Mouse (Mus musculus) heart, adult 9 months (tissue): ENCODE measurements at regions not wholly inside any gene's neighbourhood (a gene's known extent, or its start where the extent isn't known, plus 50 kb on each side); places are given as distances from the start of the nearest gene placed in this dataset.

Experiments
- DNase-seq, 2 experiments: peaks; one replicate each; pipeline ENCODE4 v3.0.0; 2022; ENCODE audit warnings: low spot score in 2 of 2

DNA sequence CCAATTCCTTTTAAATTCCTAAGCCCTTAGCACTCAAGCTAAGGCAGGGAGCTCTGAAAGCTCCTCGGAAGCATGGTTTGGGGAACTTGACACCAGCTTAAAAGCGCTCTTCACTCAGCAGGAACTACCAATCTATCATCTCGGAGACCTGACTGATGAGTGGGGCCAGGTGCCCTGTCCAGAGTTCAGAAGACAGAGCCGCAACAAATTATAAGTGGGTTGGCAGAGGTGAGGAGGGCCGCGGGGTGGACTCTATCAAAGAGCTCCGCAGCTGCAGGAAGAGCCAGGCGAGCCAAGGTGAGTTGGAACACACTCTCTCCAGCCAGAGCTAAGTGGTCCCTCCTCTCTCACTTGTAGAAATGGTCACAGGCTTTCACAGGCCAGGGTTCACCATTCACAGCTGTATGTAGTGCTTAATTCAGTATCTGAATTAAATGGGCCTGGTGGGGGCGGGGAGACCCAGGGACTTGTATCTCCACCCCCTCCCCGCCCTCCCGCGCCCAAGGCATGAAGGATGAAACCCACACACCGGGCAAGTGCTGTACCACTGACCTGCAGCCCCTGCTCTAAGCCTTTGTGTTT, 180.8 kb downstream of the Stim2 start:
- no peak for DNase-seq

DNA sequence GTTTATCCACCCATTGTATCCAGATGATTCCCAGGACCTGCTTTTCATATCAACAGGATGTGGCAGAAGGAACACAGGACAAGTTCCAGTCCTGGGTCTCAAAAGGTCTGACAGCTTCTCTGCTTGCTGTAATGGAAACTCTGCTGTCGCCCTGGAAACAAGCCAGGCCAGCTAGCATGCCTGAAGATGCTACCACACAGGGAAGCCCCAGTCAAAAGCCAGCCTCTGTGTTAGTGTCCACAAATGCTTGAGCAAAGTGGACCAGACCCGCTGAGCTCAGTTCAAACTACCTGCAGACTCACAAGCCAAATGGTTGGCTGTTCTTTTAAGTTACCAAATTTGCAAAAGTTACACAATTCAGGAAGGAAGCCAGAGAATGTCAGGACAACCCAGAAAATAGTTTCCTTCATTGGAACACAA, 181.9 kb downstream of the Stim2 start:
- DNase-seq = peak; percentile 76 to 79

DNA sequence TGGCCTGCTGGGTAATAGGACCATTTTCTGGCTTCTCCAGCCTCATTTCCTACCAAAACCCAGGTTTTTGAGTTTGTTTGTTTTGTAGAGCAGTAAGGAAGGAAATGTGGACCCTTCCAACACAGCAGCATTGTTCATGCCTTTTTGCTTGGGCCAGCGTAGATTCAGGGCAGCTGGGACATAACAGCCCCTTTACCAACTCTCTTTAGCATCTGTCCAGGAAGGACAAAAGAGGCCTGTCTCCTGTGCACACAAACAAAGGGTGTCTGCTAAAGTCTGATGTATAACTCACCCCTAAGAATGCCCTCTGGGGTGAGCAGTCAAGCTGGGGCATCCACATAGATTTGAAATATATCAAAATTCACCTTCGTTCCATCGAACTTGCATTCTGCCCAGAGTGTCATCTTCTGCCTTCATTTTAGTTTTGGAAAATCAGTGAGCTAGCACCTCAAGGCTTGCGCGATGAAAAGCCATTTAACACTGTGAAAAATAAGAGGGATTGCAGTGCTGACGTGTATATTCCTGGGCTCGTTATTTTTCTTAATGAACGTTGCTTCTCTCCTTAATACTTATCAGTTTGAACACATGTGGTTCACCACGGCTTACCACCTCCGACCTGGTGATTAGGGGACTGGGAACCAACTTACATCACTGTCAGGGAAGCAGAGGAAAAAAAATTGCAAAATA, 182.5 kb downstream of the Stim2 start:
- no peak for DNase-seq

DNA sequence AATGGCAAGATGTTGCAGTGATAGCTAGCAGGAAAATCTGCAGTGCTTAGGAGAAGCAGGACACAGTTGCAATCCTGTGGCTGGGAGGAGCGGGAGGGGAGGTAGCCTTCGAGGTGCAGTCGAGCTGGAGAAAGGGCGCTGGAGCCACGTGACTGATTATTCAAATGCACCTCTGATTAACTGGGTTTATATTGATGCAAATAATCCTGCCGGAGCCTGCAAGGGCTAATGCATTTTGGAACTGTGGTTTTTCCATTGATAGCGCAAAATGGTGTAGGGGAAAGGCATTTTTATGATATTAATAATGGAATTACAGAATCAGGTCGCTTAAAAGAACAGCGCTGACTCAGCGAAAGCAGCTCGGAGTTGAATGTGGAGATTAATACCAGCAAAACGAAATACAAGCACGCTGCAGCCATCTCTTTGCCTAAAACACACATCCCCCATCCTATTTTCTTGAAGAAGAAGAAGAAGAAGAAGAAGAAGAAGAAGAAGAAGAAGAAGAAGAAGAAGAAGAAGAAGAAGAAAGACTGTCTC, 183.1 kb downstream of the Stim2 start:
- no peak for DNase-seq

DNA sequence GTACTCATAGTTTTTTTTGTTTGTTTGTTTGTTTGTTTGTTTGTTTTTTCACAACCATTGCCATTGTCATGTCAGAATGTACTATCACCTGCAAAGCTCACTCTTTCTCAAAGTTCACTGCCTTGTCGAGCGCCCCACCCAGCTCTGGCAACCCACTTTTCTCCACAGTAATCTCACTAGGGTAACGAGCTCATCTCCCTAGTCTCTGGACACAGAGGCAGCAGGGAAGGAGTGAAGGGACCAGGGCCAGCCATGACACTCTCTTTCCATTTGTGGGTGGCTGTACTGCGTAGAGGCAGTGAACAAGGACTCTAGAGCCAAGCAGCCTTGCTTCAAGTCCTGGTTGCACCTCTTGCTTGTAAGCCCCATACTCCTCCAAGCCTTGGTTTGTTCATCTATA, 184.5 kb downstream of the Stim2 start:
- no peak for DNase-seq

DNA sequence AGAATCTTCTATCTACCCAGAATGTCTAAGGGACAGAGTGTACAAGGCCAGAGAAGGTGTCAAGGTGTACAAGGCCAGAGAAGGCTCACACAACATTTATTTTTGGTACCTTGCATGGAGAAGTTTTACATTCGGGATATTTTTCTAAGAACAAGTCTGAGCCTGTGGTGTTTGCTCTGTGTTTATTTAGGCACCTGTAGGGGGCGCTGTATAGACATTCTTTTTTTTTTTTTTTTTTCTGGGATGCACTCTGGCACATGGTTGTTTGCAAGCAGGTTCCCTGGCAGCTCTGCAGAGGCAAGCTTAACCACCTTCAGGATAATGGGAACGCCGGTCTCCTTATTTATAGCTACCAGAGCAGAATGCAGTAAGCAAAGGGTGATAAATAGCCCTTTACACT, 187.4 kb downstream of the Stim2 start:
- DNase-seq = no peak

DNA sequence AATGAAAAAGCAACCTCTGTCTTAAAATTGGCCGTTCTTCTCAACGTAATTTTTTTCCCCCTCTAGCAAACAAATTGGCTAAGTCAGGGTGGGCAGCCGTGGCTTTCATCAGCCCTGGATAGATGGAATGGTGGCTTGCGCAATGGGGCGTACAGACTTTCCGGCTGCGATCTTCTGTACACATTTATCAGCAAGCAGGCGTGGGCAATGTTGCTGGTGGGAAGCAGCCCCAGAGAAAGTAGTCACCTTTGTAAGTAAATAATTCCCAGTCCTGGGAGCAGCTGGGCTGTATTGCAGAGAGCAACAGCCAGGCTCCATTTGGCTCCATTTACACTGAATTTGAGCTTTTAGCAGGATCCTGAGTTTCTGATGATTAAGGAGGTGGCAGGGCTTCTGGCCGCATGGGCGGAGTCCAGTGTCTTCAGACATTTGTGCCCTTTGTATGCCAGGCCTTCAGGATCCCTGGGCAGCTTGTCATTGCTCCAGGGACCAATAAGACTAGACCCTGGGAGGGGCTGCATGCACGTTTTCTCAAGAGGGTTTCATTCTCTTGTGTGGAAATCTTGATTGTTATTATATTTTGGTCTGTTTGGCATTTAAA, 187.9 kb downstream of the Stim2 start:
- DNase-seq = no peak

DNA sequence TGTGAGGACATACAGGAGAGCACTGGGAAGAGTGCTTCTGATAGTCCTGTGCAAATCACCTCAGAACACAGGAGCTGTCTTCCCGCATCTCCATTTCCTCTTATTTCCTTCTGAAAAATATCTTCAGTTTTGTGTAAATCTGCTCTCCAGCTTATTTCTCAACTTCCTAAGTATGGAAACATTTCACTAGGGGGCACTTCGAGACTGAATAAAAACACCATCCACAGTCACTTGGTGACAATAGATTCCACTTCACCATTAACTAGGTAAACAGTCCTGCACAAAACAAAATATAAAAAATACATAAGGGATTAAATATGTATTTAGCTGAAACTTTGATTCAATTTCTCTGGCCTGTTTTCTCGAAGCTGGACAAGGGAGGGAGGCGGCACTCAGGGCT, 193.4 kb downstream of the Stim2 start:
- no peak for DNase-seq

DNA sequence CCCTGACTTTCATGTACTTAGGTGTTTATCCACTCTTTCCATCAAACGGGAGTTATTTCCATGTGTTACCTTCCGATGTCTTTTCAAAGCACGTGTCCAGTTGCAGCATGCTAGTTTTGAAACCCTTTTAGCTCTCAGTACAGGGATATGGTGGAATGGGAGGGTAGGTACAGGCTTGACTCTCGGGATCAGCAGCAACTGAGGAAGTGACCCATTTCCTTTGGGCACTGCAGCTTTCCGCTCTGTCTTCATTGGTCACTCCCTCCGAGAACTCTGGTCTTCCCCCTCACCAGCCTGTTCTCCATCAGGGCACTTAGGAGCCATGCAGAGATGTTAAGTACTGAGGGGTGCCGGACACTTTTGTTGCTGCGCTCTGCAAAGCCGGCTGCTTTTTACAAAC, 196.5 kb downstream of the Stim2 start:
- no peak for DNase-seq

DNA sequence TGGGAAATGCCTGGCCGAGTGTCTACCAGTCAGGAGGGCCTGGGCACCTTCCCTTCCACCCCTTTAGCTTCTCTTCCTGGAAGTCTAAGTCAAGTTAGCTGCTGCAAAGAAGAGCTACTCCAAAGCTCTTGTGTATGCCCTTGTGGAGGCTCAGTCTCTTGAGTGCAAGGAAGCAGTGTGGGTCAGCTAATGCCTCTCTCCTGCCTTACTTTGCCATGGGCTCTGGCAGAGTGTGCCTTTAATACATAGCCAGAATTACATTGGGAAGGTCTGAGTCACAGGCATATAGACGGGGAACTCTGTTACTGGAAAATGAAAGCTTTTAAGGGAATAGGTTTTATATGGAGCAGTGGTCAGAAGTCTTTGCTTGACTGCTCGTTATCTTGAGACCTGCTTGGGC, 201.7 kb downstream of the Stim2 start:
- DNase-seq = no peak

DNA sequence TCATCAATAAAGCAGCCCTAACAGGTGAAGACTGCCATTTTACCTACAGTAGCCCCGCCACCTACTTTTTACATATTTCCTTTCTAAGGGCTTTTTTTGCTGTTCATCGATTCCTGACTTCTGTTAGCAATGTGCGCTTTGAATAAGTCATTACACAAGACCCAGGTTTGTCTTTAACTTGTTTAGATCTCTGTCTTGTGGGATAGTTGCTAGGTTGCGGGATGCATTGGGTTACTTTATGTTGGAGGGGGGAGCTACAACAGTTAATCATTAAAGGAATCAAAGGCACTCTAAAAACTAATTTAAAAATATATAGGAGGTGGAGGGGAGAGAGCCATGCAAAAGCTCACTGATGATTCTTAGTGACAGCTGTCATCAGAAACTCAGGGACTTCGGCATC, 202.3 kb downstream of the Stim2 start:
- DNase-seq = no peak

DNA sequence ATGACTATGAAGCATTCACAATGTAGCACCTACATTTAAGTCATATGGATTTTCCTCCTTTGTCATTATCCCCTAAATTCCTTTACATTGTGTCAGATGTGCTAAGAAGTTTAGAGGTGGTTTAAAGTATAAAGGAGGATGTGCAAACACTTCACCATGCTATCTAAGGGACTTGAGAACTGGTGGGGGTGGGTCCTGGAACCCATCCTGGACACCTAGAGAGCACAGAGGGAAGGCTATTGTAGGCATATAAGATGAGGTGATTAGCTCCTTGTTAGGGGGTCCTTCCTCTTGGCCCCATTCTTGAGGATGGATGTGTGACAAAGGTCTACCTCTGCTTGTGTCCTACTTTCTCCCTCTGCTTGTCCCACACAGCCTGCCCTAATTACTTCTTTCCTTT, 213.2 kb downstream of the Stim2 start:
- no peak for DNase-seq

DNA sequence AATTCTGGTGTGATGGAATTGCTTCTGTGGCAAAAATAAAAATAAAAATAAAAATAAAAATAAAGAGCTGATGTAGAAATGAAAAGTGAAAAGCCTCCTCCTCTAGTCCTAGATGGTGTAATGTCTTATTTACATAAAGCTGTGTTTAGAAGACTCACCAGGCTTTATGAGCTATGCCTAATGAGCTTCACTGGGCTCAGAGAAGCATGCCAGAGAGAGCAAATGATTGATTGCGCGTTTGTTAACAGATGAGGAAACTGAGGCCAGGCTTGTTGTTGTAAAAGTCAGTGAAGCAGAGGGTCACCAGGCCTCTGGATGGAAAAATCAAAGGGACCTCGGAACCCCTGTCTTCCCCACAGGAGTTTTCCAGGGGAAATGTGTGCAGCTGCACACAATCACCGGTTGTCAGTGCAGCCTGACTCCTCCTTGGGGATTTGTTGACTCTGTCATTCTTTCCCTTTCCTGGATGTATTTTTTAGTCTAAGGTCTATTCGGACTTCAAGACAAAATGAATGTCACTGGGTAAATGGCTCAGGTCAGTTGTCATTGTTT, 213.8 kb downstream of the Stim2 start:
- DNase-seq = no peak

DNA sequence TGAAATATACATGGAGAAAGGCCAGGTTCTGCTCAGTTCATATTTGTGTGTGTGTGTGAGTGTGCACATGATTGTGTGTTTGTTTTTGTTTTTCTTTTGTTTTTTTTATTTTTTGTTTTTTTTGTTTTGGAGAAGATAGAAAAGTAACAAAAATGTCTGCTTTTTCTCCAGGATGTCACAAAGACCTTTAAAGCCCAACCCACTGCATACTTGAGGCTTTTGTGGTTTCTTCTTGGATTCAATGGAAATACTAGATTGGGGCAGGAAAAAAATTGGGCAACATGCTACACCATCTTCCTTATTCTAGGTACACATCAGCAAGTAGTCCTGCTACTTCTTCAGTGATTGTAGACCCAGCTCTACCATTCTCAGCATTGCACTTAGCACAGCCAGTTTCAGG, 226.7 kb downstream of the Stim2 start:
- no peak for DNase-seq

DNA sequence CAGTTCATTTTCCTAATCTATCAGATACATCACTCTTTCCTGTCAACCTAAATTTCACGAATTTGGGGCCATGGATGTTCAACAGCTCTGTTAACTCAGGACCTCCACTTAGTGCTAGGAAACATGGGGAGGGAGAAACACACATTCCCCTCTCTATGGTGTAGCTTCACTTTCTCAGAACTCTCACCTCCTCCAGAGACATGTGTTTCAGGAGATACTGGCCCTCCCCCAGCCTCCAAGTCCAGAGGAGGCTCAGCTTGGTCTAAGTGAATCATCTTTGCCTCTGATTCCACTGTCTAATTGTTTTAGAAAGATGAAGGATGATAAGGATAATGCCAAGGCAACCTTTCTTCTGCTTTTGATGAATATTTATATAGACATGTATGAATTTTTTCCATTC, 236.3 kb downstream of the Stim2 start:
- no peak for DNase-seq

DNA sequence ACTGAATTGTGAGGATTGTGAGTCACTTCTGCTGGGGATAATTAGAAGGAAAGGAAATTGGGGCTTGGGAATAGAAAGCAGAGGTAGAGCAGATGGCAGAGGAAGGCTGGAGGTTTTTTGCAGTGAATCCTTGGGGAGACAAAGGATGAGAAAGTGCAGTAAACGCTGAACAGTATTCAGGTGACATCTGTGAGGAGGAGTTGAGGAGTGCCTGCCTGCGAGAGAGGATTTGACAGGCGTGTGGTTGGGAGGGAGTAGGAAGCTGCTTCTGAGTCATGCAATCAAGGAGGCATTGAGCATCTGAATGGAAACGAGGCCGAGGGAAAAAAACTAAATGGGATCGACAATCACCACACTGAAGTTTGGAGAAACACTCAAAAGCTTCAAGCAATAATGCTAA, 236.9 kb downstream of the Stim2 start:
- no peak for DNase-seq

DNA sequence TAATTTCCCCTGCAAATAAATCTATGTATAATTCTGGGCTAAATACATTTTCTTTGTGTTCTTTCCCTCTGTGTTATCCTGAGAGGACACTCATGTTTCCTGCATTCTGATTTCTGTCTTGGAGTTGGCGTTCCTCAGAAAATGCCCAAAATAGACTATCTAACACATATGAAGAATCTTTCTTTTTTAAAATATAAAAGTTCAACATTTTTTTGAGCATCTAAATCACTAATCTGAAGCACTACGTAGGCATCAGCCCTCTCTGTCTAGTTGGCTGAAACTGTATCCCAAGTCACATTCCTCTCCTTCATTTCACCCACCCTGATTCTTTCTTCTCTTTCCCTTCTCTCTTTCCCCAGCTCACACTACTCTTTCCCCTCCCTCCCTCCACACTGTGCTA, 238.9 kb downstream of the Stim2 start:
- no peak for DNase-seq

DNA sequence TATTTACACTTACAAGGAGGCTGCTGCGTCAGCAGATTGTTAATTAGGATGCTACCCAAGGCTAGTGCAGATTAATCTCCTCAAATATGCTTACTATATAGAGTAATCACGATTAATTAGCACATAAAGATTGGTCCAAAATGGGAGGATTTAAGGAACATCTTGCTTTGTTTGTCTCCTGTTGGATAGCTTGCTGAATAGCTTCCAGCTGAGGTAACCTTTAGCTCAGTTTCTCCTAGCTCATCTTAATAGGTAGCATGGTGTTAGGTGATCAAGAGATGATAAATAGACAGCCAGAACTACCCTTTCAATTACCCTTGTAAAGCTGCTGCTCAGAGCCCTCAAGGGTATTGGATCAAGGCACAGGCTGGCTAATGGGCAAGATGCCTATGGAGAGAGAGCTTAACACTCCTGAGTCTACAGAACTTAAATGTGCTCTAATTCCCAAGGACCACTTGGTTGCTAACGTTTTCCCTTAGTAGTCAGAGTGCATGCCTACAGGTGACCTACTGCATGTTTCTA, 240.4 kb downstream of the Stim2 start:
- no peak for DNase-seq

DNA sequence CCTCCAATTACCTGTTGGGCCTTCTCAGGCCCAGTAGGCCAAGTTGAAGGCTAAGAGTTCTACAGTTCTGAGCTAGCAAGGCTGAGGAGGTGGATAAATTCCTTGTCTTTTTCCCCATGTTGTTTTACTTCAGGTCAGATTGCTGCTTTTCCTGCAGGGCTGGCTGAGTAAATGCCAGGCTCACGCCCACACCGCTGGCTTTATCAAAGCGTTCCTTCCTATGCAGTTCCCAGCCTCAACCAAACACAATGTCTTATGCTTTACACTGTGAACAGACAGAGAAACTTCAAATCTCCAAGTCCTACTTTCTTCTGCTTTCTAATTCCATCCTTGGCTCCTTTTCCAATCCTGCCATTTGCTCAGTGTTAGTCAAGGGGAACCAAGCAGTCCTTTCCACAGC, 241.3 kb downstream of the Stim2 start:
- DNase-seq = no peak

DNA sequence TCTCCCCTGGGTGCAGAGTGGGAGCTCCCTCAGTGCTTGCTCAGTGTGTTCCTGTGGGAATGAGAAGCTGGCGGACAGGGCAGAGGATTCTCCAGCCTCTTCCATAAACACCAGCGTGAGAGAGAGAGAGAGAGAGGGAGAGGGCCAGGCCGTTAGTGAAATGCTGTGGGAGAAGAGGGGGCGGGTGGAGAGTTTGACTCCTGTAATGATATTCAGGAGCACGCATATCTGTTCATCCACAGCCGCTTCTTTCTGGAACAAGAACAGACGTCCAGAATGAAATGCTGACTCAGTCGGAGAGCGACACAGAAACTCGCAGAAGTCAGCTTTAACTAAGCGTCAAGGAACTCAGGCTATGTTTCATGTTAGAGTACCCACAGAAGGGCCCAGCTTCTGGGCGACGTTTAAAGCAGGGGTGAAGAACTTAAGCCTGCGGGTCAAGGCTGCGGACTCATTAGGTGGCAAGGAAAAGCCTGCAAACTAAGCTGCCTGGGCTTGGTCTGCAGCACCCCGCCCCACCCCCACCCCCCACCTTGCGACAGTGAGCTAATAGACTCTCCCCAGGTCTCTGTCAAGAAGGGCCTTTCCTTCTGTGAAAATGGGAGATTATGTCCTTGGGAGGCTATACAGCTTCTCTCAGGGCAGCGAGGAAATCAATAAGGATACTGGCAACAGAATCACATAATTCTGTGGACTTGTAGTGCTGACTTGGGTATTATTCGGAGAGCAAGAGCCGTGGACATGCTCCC, 243.0 kb downstream of the Stim2 start:
- DNase-seq = no peak

DNA sequence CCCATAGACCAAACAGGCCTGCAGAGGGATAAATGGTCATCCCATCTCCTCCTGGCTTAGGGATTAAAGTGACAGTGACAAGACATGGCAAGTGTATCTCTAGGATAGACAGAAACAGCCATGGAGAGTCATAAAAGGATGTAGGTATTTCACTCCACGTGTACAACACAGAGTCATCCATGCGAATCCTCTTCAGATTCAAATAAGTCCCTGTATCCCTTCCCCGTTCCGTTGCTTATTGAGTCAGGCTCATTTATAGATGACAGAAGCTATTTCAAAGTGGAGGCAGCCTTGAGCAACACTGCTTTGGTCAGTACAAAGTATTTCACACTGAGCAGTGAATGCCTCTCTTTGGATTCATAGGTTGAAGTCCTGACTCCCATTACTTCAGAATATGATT, 243.8 kb downstream of the Stim2 start:
- no peak for DNase-seq

DNA sequence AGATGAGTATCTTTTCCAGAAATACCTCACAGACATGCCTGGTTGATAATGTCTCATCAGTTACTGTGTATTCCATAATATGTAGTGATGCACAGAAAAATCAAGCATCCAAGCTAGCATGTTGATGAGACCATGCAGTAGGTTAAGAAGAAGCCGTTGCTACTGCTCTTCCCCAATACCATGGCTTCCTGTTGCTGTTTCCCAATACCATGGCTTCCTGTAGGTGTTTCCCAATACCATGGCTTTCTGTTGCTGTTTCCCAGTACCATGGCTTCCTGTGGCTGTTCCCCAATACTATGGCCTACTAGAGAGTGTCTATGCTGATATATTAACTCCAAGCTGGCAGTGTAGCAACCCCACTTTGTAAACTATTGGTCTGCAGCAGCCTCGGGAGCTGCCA, 253.7 kb downstream of the Stim2 start:
- DNase-seq = no peak
